Mouse (Mus musculus) bone marrow macrophage, adult 2 months (primary cell): ENCODE measurements around the gene Cirbp.

Experiments
- CTCF ChIP-seq: IDR thresholded peaks from 2 replicates; pipeline ENCODE4 v1.5.1; 2012; ENCODE audit warnings: low read depth, mild to moderate bottlenecking, low read length, moderate library complexity
- POLR2A ChIP-seq: IDR thresholded peaks from 2 replicates; pipeline ENCODE4 v1.6.1; 2012; ENCODE audit warnings: mild to moderate bottlenecking, low read depth, low read length, borderline replicate concordance

- TF ChIP-seq CTCF, result no peak
- TF ChIP-seq POLR2A, result no peak
These were observed 12.9 kb upstream of the Cirbp start for GRCm38 (mm10) chr10:80152873-80153260.
